18 mouse cellular contexts compared by ENCODE assay signal in genomic region chr3:153513501-153514060, GRCm38 (mm10).
"Had no signal": no experiment of that assay in that cellular context is flagged by ENCODE, and none has a peak within 500 bp of the region (broad histone marks: within the 10 kb centered on the region; RNA-seq: fewer than 3 reads in every experiment).

No protein-coding gene starts in this region.

- DNase-seq: kidney, adult 8-10 months; kidney, postnatal 36 days; liver, postnatal 0 days; retina, postnatal 1 day; right cerebral cortex, postnatal 25 days; spleen, adult 18-20 months; thymus, postnatal 25 days had no signal

- H3K4me3 ChIP-seq: limb, embryonic 15.5 days; midbrain, embryonic 10.5 days; midbrain, embryonic 13.5 days; myocyte; neural tube, embryonic 13.5 days; stomach, embryonic 15.5 days had no signal

- H3K27ac ChIP-seq: limb, embryonic 15.5 days; liver, embryonic 14.5 days; macrophage; midbrain, embryonic 10.5 days; midbrain, embryonic 13.5 days; neural tube, embryonic 13.5 days; stomach, embryonic 15.5 days had no signal

- H3K4me1 ChIP-seq: stomach, embryonic 15.5 days had no signal

- H3K9me3 ChIP-seq: limb, embryonic 15.5 days; midbrain, embryonic 10.5 days; stomach, embryonic 15.5 days had no signal

- H3K27me3 ChIP-seq: limb, embryonic 15.5 days; midbrain, embryonic 13.5 days; neural tube, embryonic 13.5 days; stomach, embryonic 15.5 days had no signal

- ATAC-seq: intestine, postnatal 0 days; liver, postnatal 0 days; midbrain, embryonic 13.5 days; midbrain, embryonic 16.5 days had no signal

- H3K36me3 ChIP-seq: limb, embryonic 15.5 days; midbrain, embryonic 10.5 days; midbrain, embryonic 13.5 days; neural tube, embryonic 13.5 days; stomach, embryonic 15.5 days had no signal

- H3K4me2 ChIP-seq: limb, embryonic 15.5 days; liver, embryonic 11.5 days; midbrain, embryonic 13.5 days; neural tube, embryonic 13.5 days; stomach, embryonic 15.5 days had no signal

- H3K9ac ChIP-seq: limb, embryonic 15.5 days; liver, embryonic 14.5 days; liver, postnatal 0 days; midbrain, embryonic 13.5 days; neural tube, embryonic 13.5 days; stomach, embryonic 15.5 days had no signal
